Mouse (Mus musculus) forebrain, postnatal 0 days (tissue): ENCODE measurements around the gene Gtf2a2. TPM values are rescaled to one million over a fixed set of nuclear protein-coding genes. Genes with fewer than 3 reads are reported as not detected.

ENCODE experiments used
- ATAC-seq: fragments of 200-750 bp; cut with Nextera tagmentation; 2 replicates; pipeline ENCODE4 v1.8.0; 2017; ENCODE audit warnings: mild to moderate bottlenecking, moderate library complexity
- DNase-seq: peaks from one replicate; pipeline ENCODE4 v3.0.0-alpha.2; 2015
- H3K27ac ChIP-seq: fragments of 300-500 bp; sonication (generic); 2 replicates; pipeline ENCODE4 v1.5.1; 2014; ENCODE audit warnings: low read depth, mild to moderate bottlenecking, antibody characterized with exemption, low read length, moderate library complexity, mixed read lengths
- H3K27me3 ChIP-seq: fragments of 300-500 bp; sonication (generic); 2 replicates; pipeline ENCODE4 v1.6.1; 2014; ENCODE audit warnings: mild to moderate bottlenecking, low read length, mixed read lengths; ENCODE audit not compliant: insufficient read depth
- H3K36me3 ChIP-seq: fragments of 300-500 bp; sonication (generic); 2 replicates; pipeline ENCODE4 v1.6.1; 2014; ENCODE audit warnings: mild to moderate bottlenecking, moderate library complexity; ENCODE audit not compliant: insufficient read depth
- H3K4me1 ChIP-seq: fragments of 300-500 bp; sonication (generic); 2 replicates; pipeline ENCODE4 v1.6.1; 2014; ENCODE audit warnings: antibody characterized with exemption; ENCODE audit not compliant: insufficient read depth
- H3K4me2 ChIP-seq: fragments of 300-500 bp; sonication (generic); 2 replicates; pipeline ENCODE4 v1.6.1; 2014; ENCODE audit warnings: low read depth, mild to moderate bottlenecking, moderate library complexity
- H3K4me3 ChIP-seq: fragments of 300-500 bp; sonication (generic); 2 replicates; pipeline ENCODE4 v1.5.1; 2014; ENCODE audit warnings: low read depth, low read length, mixed read lengths
- H3K9ac ChIP-seq: fragments of 300-500 bp; sonication (generic); 2 replicates; pipeline ENCODE4 v1.6.1; 2014; ENCODE audit warnings: mild to moderate bottlenecking
- H3K9me3 ChIP-seq: fragments of 300-500 bp; sonication (generic); 2 replicates; pipeline ENCODE4 v1.6.1; 2016; ENCODE audit warnings: low read length
- CTCF ChIP-seq: sonication (generic); IDR thresholded peaks from 2 replicates; pipeline ENCODE4 v1.5.1; 2016; ENCODE audit warnings: antibody characterized with exemption, control low read depth, low read depth
- WGBS: fragments of 180-500 bp; shearing (Covaris S2); extraction: QIAGEN DNeasy Blood & Tissue Kit; methylation state at CpG from one replicate; pipeline ENCODE4 v1.1.7; 2014; 5-methylcytosine and 5-hydroxymethylcytosine counted together
- polyA plus RNA-seq: library from polyadenylated mRNA; unstranded; fragments of >200 nt; fragmentation: Nextera tagmentation; extraction: Ambion mirVana; gene quantifications from 2 replicates; pipeline ENCODE4 v1.2.1, GENCODE M21; 2015
- total RNA-seq: library from RNA; depleted of rRNA; stranded (reverse); fragments of >200 nt; gene quantifications from 2 replicates; pipeline ENCODE4 v1.2.3, GENCODE M21; 2014

Gene Gtf2a2
- total and polyA plus RNA-seq, 2 experiments from 2014 or later = 139 to 257 TPM

GRCm38 (mm10) chr9:70033056-70033455 lies 20.7 kb downstream of the Gtf2a2 start:
- 74% methylated on average over 9 of the region's 9 CpGs for WGBS
- Histone ChIP-seq H3K27me3 (no peaks in the 10 kb centered on the region), H3K36me3 (no peaks in the 10 kb centered on the region), H3K9ac (no peak overlapping the region), H3K9me3 (no peaks in the 10 kb centered on the region), H3K27ac (no peak overlapping the region), H3K4me3 (no peak overlapping the region), H3K4me1 (no peaks in the 10 kb centered on the region), H3K4me2 (no peak overlapping the region)
- DNase-seq = no peak
- no peak for ATAC-seq
- TF ChIP-seq CTCF = no peak

GRCm38 (mm10) chr9:70034702-70035101 lies 22.4 kb downstream of the Gtf2a2 start:
- Histone ChIP-seq H3K4me2 (no peak overlapping the region), H3K9me3 (no peaks in the 10 kb centered on the region), H3K36me3 (no peaks in the 10 kb centered on the region), H3K4me3 (no peak overlapping the region), H3K4me1 (no peaks in the 10 kb centered on the region), H3K27me3 (no peaks in the 10 kb centered on the region), H3K27ac (no peak overlapping the region), H3K9ac (no peak overlapping the region)
- 94% methylated on average over 7 of the region's 7 CpGs for WGBS
- no peak for DNase-seq
- ATAC-seq = no peak
- TF ChIP-seq CTCF = no peak

GRCm38 (mm10) chr9:70036646-70037045 lies 24.3 kb downstream of the Gtf2a2 start:
- no peak overlapping the region for H3K9ac ChIP-seq
- no peak overlapping the region for H3K27ac ChIP-seq
- WGBS = 79% methylated on average over 4 of the region's 4 CpGs
- H3K9me3 ChIP-seq = no peaks in the 10 kb centered on the region
- no peak overlapping the region for H3K4me2 ChIP-seq
- H3K4me1 ChIP-seq = no peaks in the 10 kb centered on the region
- H3K36me3 ChIP-seq = no peaks in the 10 kb centered on the region
- no peak overlapping the region for H3K4me3 ChIP-seq
- ATAC-seq (no peak), DNase-seq (no peak)
- no peaks in the 10 kb centered on the region for H3K27me3 ChIP-seq
- TF ChIP-seq CTCF = no peak

GRCm38 (mm10) chr9:70037988-70038387 lies 25.6 kb downstream of the Gtf2a2 start, which contains the start of gene Gcnt3:
Gene Gcnt3, minus strand, starts transcription at chr9:70038088.
- 90% methylated on average over 7 of the region's 7 CpGs for WGBS
- H3K4me2 ChIP-seq = no peak within 1 kb of the TSS
- no peaks in the 10 kb centered on the region for H3K27me3 ChIP-seq
- ATAC-seq (no peak), DNase-seq (no peak)
- H3K36me3 ChIP-seq = no peaks in the 10 kb centered on the region
- H3K9me3 ChIP-seq = no peaks in the 10 kb centered on the region
- TF ChIP-seq CTCF = no peak
- H3K4me3 ChIP-seq = no peak within 1 kb of the TSS
- H3K4me1 ChIP-seq = no peaks in the 10 kb centered on the region
- H3K9ac ChIP-seq = no peak within 1 kb of the TSS
- no peak within 1 kb of the TSS for H3K27ac ChIP-seq

- TF ChIP-seq CTCF = no peak
- no peaks in the 10 kb centered on the region for H3K36me3 ChIP-seq
- DNase-seq = no peak
- H3K27me3 ChIP-seq = no peaks in the 10 kb centered on the region
- WGBS = 81% methylated on average over 6 of the region's 6 CpGs
- H3K9me3 ChIP-seq = no peaks in the 10 kb centered on the region
- no peak overlapping the region for H3K27ac ChIP-seq
- no peak overlapping the region for H3K4me2 ChIP-seq
- no peaks in the 10 kb centered on the region for H3K4me1 ChIP-seq
- ATAC-seq = no peak
- no peak overlapping the region for H3K4me3 ChIP-seq
- H3K9ac ChIP-seq = no peak overlapping the region
Measured at GRCm38 (mm10) chr9:70039597-70040385, 27.4 kb downstream of the Gtf2a2 start.

- ATAC-seq (no peak), DNase-seq (no peak)
- H3K9me3 ChIP-seq = no peaks in the 10 kb centered on the region
- no peak overlapping the region for H3K4me3 ChIP-seq
- TF ChIP-seq CTCF = no peak
- H3K4me2 ChIP-seq = no peak overlapping the region
- H3K27me3 ChIP-seq = no peaks in the 10 kb centered on the region
- no peak overlapping the region for H3K9ac ChIP-seq
- no peak overlapping the region for H3K27ac ChIP-seq
- no peaks in the 10 kb centered on the region for H3K4me1 ChIP-seq
- 90% methylated on average over 11 of the region's 11 CpGs for WGBS
- no peaks in the 10 kb centered on the region for H3K36me3 ChIP-seq
Measured at GRCm38 (mm10) chr9:70040570-70040969, 28.2 kb downstream of the Gtf2a2 start.

GRCm38 (mm10) chr9:70042137-70042536 lies 29.8 kb downstream of the Gtf2a2 start:
- 94% methylated on average over 4 of the region's 4 CpGs for WGBS
- Histone ChIP-seq H3K27ac (no peak overlapping the region), H3K4me2 (no peak overlapping the region), H3K9ac (no peak overlapping the region), H3K36me3 (no peaks in the 10 kb centered on the region), H3K4me3 (no peak overlapping the region), H3K4me1 (no peaks in the 10 kb centered on the region), H3K27me3 (no peaks in the 10 kb centered on the region), H3K9me3 (no peaks in the 10 kb centered on the region)
- TF ChIP-seq CTCF = no peak
- no peak for DNase-seq
- ATAC-seq = no peak
